Mouse (Mus musculus): ENCODE data around the gene Vti1a.

- no peak for TF ChIP-seq CTCF (IDR thresholded peaks at IDR 0.05; ENCODE audit: low read depth)
- no peak for TF ChIP-seq EP300 (IDR thresholded peaks at IDR 0.05; ENCODE audit: low read depth)
Observed at GRCm38 (mm10) chr19:55550176-55550575, 234.1 kb downstream of the Vti1a start.
